Mouse (Mus musculus): ENCODE measurements around the gene Akap7.

Gene Akap7

GRCm38 (mm10) chr10:25307770-25308169 lies at the start of gene Akap7:
Gene Akap7 (minus strand): TSS chr10:25307870.
- no peak for DNase-seq (ENCODE audit: low spot score)

DNA sequence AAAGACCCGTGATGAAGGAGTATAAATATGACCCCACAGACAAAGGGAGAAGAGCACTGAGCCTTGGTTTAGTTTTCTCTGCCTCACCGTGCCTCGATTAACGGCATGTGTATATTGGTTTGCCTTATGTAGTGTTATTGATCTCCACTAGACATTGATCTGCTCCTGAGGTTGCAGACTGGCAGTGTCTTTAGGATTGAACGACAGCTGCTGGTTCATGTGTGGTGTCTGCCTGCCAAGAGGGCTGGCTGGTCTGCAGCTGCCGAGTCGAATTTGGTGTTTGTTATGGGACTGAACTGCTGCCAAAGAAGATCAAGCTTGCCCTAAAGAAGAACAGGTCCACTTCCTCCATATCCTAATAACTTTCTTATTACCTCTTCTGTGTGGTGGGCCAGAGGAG lies 46.7 kb upstream of the Akap7 start:
- DNase-seq (ENCODE audit: low spot score) = no peak

DNA sequence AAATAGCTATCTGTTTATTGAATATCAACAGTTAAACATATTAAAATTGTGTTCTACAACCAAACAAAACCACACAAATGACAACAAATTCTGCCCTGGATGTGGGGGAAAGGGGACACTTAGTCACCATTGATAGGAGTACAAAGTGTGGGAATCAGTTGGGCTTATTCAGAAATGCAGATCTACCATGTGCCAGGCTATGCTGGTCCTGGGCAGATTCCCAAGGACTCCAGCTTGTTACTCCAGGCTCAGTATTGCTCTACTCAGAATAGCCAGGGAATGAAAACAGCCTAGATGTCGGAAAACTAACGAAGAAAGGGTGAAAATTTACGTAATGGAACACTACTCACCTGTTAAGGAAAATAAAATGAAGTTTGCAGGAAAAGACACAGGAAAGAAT lies 46.3 kb upstream of the Akap7 start:
- no peak for DNase-seq (ENCODE audit: low spot score)

DNA sequence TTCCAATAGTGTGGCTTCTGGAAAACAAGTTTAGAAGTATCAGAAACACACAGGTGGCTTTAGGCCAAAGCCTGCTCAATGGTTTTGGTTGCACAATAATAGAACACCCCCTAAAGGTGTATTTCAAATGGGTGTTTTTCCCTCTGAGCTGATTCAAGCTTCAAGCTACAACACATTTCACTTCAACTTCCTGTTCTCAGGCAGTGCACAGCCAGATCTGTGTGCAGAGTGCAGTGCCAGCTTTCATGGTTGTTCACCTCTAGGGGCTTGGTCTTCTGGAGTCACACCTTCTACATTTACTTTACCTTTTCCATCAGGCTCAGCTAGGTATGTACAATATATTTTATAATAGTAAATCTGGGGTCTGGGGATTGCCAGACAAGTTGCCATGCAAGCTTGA lies 35.1 kb upstream of the Akap7 start:
- no peak for DNase-seq (ENCODE audit: low spot score)

GRCm38 (mm10) chr10:25340675-25341074 lies 33.0 kb upstream of the Akap7 start:
- no peak for DNase-seq (ENCODE audit: low spot score)

DNA sequence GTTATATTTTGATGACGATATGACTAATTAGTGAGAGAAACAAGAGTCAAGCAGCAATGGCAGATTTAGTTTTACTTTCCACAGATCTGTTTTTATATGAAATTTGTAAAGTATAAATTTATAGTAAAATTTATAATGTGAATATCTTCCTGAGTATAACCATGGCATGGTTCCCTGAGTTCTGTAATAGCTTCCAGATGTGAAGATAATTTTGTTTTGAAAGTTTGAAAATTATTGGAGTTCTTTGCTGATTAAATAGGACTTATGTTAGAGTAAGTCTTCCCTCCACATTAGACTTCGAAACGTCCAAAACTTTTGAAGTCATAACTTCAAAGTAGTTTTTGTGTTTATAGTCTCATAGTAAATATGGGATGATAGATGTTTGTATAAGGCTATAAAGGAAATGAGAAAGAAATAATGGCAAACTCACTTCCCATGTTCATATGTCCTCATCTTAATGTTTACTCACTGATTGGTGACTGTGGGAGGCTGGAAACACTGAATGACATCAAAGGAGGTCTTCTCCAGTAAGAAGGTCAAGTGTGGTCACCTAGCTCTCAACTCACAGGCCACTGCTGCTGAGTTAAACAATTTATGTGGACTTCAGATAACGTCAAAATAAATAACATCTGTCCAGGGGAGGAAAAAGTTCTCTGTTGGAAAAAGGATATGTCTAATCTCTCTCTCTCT lies 25.9 kb upstream of the Akap7 start:
- DNase-seq (ENCODE audit: low spot score) = no peak

DNA sequence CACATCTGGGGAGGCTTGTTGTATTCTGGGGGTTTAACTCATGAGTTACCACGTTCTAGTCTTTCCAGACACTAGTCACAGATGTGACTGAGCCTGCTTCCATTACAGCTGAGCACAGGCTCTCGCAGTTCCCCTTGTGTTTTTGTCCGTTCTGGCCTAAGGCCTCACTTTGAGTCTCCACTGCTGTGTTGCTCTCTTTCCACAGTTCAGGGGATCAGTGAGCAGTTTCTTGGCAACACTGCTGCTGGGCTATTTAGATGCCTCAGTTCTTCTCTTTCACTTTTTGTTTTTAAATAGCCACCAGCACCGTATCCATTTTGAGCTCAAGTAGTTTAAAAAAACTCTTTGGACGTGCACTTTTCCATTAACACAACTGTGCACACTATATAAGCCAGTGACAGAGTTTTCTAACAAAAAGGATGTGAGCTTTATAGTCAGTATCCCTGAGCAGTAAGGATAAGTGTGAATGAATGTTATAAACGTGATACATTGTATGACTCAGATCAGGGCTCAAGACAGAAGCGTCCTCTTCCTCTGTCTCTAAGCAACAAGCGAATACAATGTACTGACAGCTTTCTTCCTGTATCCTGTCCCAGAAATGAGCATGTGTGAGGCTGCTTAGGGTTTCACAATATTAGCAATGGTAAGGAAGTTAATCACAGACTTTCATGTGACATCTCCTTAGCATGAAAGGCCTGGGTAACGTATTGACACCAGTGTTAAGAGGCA lies 23.8 kb upstream of the Akap7 start:
- DNase-seq (ENCODE audit: low spot score) = no peak

DNA sequence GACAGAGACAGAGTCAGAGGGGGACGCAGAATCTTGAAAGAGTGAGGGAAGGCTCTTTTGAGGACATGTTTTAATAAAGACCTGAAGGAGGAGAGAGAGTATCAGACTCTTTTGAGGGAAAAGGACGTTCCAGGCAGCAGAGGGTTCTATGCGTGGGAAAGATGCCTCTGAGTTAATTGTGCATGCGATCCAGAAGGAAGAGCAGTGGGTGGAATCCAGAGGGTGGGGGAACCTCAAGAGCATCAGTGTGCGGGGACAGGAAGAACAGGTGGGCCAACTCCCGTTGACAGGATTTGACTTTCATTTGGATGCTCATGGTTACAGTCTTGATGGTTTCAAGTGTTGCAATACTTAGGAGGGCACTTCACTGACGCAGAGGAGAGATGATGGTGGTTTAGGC lies 22.4 kb upstream of the Akap7 start:
- no peak for DNase-seq (ENCODE audit: low spot score)

DNA sequence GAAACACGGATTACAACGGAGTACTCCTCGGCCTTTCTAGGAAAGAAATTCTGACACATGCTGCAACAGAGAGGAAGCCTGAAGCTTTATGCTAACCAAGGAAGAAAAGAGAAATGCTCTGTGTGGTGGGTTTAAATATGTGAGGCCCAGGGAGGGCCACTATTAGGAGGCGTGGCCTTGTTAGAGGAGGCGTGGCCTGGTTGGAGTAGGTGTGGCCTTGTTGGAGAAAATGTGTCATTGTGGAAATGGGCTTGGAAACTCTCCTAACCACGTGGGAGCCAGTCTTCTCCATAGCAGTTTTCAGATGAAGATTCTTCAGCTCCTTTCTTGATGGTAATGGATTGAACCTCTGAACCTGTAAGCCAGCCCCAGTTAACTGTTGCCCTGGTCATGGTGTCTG lies 19.8 kb upstream of the Akap7 start:
- no peak for DNase-seq (ENCODE audit: low spot score)

GRCm38 (mm10) chr10:25325690-25326089 lies 18.0 kb upstream of the Akap7 start:
- DNase-seq (ENCODE audit: low spot score) = peak; percentile 48

DNA sequence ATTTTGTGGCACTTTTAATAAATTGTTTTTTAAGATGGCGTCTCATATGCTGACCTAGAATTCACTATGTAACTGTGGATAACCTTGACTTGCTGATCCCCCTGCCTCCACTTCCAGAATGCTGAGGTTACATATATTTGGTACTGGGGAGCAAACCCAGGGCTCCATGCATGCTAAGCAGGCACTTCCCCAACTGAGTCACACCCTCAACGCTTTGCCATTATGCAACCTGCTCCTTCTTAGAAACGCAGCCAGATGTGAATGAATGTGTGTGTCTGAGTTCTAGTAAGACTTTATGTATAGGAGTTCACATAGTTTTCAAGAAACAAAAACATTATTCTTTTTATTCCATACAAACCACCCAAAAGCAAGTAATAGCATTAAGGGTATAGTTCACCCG lies 13.5 kb upstream of the Akap7 start:
- no peak for DNase-seq (ENCODE audit: low spot score)

DNA sequence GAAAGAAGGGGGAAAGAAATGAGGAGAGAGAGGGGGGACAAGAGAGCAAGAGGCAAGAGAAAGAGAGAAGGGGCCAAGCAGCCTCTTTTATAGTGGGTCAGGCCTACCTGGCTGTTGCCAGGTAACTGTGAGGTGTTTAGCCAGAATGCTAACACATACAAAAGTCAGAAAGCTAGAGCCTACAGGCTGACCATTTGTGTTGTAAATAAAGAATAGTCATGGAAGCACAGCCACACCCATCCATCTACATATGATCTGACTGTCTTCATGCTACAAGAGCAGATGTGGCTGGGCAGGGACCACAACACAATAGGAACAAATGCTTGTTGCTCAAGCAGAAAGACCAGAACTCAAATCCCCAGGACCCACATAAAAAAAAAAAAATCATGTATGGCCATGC lies 11.9 kb upstream of the Akap7 start:
- DNase-seq (ENCODE audit: low spot score) = no peak

- no peak for DNase-seq (ENCODE audit: low spot score)
Observed at GRCm38 (mm10) chr10:25318405-25318804, 10.7 kb upstream of the Akap7 start.

DNA sequence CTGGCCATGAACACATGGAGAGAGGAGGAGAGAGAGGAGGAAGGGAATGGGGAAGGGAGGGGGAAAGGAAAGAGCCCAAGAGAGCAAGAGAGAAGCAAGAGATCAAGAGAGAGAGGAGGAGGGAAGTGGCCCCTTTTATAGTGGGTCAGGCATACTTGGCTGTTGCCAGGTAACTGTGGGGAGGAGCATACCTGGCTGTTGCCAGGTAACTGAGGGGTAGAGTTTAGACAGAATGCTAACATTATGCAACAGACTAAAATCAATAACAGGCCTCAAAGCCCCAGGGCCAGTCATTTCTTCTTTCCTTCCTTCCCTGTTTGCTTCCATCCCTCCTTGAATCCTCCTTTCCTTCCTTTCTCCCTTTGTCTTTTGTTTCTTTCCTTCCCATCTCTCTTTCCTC lies 10.0 kb upstream of the Akap7 start:
- no peak for DNase-seq (ENCODE audit: low spot score)

DNA sequence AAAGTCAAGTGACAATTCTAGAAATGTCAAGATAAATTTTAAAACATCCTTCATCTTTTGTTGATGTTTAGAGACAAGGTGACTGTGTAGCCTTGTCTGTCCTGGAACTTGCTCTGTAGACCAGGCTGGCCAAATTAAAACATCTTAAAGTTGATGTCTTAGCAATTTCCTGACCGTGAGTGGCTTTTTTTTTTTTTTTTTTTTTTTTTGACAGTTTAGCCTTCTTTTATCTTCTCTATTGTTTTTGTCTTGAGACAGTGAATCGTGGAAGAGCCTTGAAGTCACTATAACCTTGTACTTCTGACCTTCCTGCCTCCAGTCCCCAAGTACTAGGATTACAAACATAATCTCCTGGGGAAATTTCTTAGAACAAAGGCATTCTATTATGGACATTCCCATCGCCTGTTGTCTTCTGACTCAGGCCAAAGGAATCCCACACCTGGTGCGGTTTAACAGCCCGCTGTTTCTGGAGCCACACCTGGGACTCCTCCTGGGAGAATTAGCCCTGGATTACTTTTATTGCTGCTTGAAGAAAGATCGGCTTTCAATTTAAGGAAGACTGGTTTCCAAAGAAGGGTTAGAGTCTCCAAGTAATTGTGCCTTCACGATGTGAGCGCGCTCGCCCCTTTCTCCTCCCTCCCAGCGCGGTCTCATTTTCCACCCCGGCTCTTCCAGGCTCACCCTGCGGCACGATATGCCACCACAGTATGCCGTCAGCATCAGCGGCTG lies 6.3 kb upstream of the Akap7 start:
- DNase-seq (ENCODE audit: low spot score) = no peak

DNA sequence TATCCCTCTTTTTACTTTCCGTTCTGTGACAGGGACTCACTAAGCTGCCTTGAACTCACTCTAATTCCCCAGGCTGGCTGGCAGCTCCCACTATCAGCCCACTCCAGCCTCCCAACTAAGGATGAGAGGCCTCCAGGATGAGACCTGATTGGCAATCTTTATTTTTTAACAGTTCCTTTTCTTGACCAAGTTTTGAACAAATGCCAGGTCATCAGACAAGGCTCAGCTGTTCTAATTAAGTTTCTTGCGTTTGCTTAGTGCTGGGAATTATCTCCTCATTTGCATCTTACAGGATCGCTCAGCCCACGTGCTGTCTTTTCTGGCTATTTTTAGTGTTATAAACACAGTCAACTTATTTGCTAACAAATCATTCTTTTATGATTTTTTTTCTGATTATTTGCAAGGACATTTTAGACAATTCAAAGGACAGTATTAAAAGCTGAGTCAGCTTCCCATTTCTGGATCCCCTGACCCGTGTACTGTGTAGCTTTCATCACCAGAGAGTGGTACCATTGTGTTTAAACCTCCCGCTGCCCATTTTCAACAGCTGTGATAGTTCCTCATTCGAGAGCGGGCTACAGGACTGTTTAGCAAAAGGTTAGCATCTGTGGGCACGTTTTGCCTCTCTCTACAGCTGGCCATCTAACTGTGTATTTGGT lies 4.0 kb upstream of the Akap7 start:
- DNase-seq (ENCODE audit: low spot score) = no peak

GRCm38 (mm10) chr10:25310736-25311135 lies 3.1 kb upstream of the Akap7 start:
- DNase-seq (ENCODE audit: low spot score) = no peak

GRCm38 (mm10) chr10:25309996-25310395 lies 2.3 kb upstream of the Akap7 start:
- no peak for DNase-seq (ENCODE audit: low spot score)

DNA sequence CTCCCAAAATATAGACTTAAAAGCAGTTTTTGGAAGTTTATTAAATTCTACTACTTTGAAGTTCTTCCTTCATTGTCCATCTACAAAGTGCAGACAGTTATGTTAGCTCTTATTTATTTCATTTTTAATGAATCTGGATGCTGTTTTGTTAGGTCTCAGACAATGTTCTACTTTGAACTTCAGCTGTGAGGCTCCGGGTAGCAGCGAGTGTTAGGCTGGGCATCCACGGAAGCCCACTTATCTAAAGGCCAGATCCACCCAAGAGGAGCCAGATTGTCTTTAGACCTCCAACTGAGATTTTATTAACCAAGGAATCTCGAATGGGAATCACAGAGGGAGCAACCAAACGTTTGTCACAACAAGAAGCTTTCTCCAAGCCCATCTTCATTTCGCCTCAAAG lies 2.5 kb downstream of the Akap7 start:
- no peak for DNase-seq (ENCODE audit: low spot score)

GRCm38 (mm10) chr10:25304608-25305007 lies 3.1 kb downstream of the Akap7 start:
- no peak for DNase-seq (ENCODE audit: low spot score)

DNA sequence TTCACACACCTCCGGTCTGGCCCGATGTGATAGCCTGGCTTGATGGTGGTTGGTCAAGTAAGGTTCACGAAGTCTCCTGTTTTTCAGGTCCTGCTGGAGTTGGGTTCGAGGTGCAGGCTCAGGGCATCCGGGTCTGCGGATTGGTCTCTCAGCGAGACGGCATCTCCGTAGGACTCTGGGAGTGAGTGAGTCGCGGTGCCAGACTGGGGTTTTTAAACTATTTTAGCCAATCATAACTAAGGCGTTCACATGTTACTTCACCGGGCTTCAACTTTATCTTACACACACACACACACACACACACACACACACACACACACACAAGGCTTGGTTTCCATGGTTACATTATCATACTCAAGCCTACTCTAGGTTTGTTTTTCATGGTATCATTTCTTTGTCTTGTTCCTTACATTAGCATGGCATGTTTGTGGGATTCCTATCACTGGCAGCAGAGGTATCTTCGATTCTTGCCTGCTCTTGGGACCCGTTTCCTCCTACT lies 8.6 kb downstream of the Akap7 start:
- no peak for DNase-seq (ENCODE audit: low spot score)

DNA sequence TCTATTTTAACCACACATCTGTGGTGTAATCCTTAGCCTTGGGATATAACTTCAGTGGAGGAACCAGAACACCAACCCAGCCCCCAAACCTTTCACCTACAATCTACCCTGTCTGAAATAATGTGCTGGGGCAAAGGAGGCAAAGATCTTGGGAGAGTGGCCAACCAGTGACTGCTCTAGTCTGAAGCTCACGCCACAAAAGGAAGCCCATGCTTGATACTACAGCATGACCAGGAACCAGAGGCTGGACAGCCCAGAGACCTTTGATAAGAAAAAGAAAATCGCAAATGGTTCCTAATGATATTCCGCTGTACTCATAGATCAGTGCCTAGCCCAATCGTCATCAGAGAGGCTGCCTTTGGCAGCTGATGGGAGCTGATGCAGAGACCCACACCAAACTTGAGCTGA lies 9.4 kb downstream of the Akap7 start:
- DNase-seq (ENCODE audit: low spot score) = no peak

Data from ovary, adult 18-20 months (tissue).